Mouse (Mus musculus) bone marrow macrophage, adult 2 months (primary cell): ENCODE results near the gene Sub1.

Source experiments
- CTCF ChIP-seq: IDR thresholded peaks from 2 replicates; pipeline ENCODE4 v1.5.1; 2012; ENCODE audit warnings: low read depth, mild to moderate bottlenecking, low read length, moderate library complexity
- POLR2A ChIP-seq: IDR thresholded peaks from 2 replicates; pipeline ENCODE4 v1.6.1; 2012; ENCODE audit warnings: mild to moderate bottlenecking, low read depth, low read length, borderline replicate concordance

- TF ChIP-seq CTCF = no peak
- peak; percentile 91 for TF ChIP-seq POLR2A
Measured at GRCm38 (mm10) chr15:11995815-11996201, 975 bp downstream of the Sub1 start.
